ENCODE assay signal across 16 mouse cellular contexts in the genomic region with DNA sequence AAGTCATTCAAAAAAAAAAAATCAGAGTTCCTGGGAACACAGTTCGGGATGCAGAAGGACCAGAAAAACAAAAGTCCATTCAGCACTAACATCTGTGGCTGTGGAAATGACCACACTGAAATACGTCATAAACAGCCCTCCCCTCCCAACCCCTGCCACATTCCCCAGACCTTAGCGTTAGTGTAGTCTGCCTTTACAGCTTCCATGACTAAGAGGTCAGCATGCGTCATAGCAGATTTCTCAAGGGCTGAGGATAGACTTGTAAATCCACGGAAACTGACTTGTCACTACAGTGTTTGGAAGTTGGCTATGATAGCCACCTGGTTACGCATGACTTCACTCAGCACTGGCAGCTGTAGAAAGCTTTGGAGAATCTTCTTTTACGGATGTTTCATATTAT. TPM values are rescaled to one million over a fixed set of nuclear protein-coding genes. Genes with fewer than 3 reads are reported as not detected.
DNase-seq lines count a peak whose midpoint lies in the region; ATAC-seq and TF ChIP-seq lines count a peak whose summit lies in the region.
"Had no signal": no experiment of that assay in that cellular context is flagged by ENCODE, and none has a peak within 500 bp of the region (broad histone marks: within the 10 kb centered on the region; RNA-seq: fewer than 3 reads in every experiment).

No protein-coding gene starts in this region.

- no peaks in the 10 kb centered on the region for H3K9me3 ChIP-seq in heart, embryonic 16.5 days (replicated peaks; ENCODE audit: control insufficient read depth, low read length)
- H3K9me3 ChIP-seq in kidney, embryonic 14.5 days (ENCODE audit: control insufficient read depth, low read length), result no peaks in the 10 kb centered on the region
- H3K9me3 ChIP-seq: embryonic facial prominence, embryonic 13.5 days; liver, embryonic 15.5 days; midbrain, embryonic 12.5 days had no signal

- H3K4me2 ChIP-seq in heart, embryonic 16.5 days (ENCODE audit: low read depth, low read length), result peak overlapping the region; percentile 73
- H3K4me2 ChIP-seq in myocyte (ENCODE audit: low read depth), result peak overlapping the region; percentile 32
- no peak overlapping the region for H3K4me2 ChIP-seq in kidney, embryonic 14.5 days (replicated peaks; ENCODE audit: low read depth, low read length)
- H3K4me2 ChIP-seq: embryonic facial prominence, embryonic 13.5 days; liver, embryonic 15.5 days; midbrain, embryonic 12.5 days had no signal

- H3K4me3 ChIP-seq in gastrocnemius, adult 2 months, result peak overlapping the region; percentile 72
- H3K4me3 ChIP-seq in heart, embryonic 16.5 days (ENCODE audit: low read length), result peak overlapping the region; percentile 45
- no peak overlapping the region for H3K4me3 ChIP-seq in myocyte
- no peak overlapping the region for H3K4me3 ChIP-seq in kidney, embryonic 14.5 days (ENCODE audit: low read length)
- H3K4me3 ChIP-seq: embryonic facial prominence, embryonic 13.5 days; liver, embryonic 15.5 days; midbrain, embryonic 12.5 days had no signal

- H3ac ChIP-seq in myocyte (ENCODE audit: control insufficient read depth, insufficient read length), result no peak overlapping the region

- no peak for DNase-seq in gastrocnemius, adult 2 months
- no peak for DNase-seq in gastrocnemius, adult 8-10 months (ENCODE audit: low spot score in 2 of 2)
- DNase-seq in heart, adult 9 months (ENCODE audit: low spot score in 2 of 2), result no peak
- peak; percentile 46 for DNase-seq in NIH3T3 (ENCODE audit: low read depth)
- DNase-seq: cerebellum, adult 9-10 months; forebrain, postnatal 0 days; gastrocnemius, postnatal 10 days; kidney, adult 9 months; lung, postnatal 4 days; thymus, postnatal 25 days had no signal

- no peak for TF ChIP-seq POLR2A in myocyte (IDR thresholded peaks at IDR 0.05; ENCODE audit: insufficient read length, low read depth)

- H3K79me2 ChIP-seq in myocyte (ENCODE audit: control insufficient read depth, insufficient read depth), result no peaks in the 10 kb centered on the region

- TF ChIP-seq CTCF in gastrocnemius, adult 2 months (IDR thresholded peaks at IDR 0.05), result no peak

- peak overlapping the region; percentile 38 for H3K9ac ChIP-seq in heart, embryonic 16.5 days (ENCODE audit: low read length)
- H3K9ac ChIP-seq in kidney, embryonic 14.5 days (ENCODE audit: low read depth, low read length), result no peak overlapping the region
- H3K9ac ChIP-seq: embryonic facial prominence, embryonic 13.5 days; forebrain, postnatal 0 days; liver, embryonic 15.5 days; midbrain, embryonic 12.5 days had no signal

- intact Hi-C loops in gastrocnemius, adult 2 months (cut with DNase I), result no loop called here

- 24% methylated on average over 7 of the region's 7 CpGs for WGBS in heart, embryonic 16.5 days
- WGBS in kidney, embryonic 14.5 days, result 59% methylated on average over 7 of the region's 7 CpGs

- no peak for ATAC-seq in heart, embryonic 16.5 days (replicated peaks; ENCODE audit: extremely low read depth, insufficient read depth, low FRiP score)
- no peak for ATAC-seq in kidney, embryonic 14.5 days (ENCODE audit: low FRiP score, low TSS enrichment)
- ATAC-seq: forebrain, postnatal 0 days had no signal

- no peaks in the 10 kb centered on the region for H3K27me3 ChIP-seq in heart, embryonic 16.5 days (ENCODE audit: control insufficient read depth, insufficient read depth, low read length)
- H3K27me3 ChIP-seq in myocyte (ENCODE audit: control insufficient read depth, insufficient read depth, insufficient read length), result no peaks in the 10 kb centered on the region
- no peaks in the 10 kb centered on the region for H3K27me3 ChIP-seq in kidney, embryonic 14.5 days (ENCODE audit: control insufficient read depth, insufficient read depth, low read length)
- H3K27me3 ChIP-seq: embryonic facial prominence, embryonic 13.5 days; liver, embryonic 15.5 days; midbrain, embryonic 12.5 days had no signal

- H3K4me1 ChIP-seq in heart, embryonic 16.5 days (ENCODE audit: control insufficient read depth, insufficient read depth, low read length), result peaks cover 18% of the 10 kb centered on the region
- no peaks in the 10 kb centered on the region for H3K4me1 ChIP-seq in kidney, embryonic 14.5 days (ENCODE audit: control insufficient read depth, insufficient read depth, low read length)
- H3K4me1 ChIP-seq: liver, embryonic 15.5 days had no signal

- no peaks in the 10 kb centered on the region for H3K36me3 ChIP-seq in heart, embryonic 16.5 days (ENCODE audit: control insufficient read depth, insufficient read depth)
- no peaks in the 10 kb centered on the region for H3K36me3 ChIP-seq in myocyte (ENCODE audit: control insufficient read depth, insufficient read depth)
- no peaks in the 10 kb centered on the region for H3K36me3 ChIP-seq in kidney, embryonic 14.5 days (ENCODE audit: control insufficient read depth, insufficient read depth, low read length)
- H3K36me3 ChIP-seq: embryonic facial prominence, embryonic 13.5 days; liver, embryonic 15.5 days; midbrain, embryonic 12.5 days had no signal

- peak overlapping the region; percentile 92 for H3K27ac ChIP-seq in gastrocnemius, adult 2 months
- peak overlapping the region; percentile 78 for H3K27ac ChIP-seq in heart, embryonic 16.5 days (ENCODE audit: low read length)
- no peak overlapping the region for H3K27ac ChIP-seq in kidney, embryonic 14.5 days (ENCODE audit: low read depth, low read length)
- H3K27ac ChIP-seq: embryonic facial prominence, embryonic 13.5 days; liver, embryonic 15.5 days; midbrain, embryonic 12.5 days had no signal

TF ChIP-seq in myocyte, 11 proteins besides CTCF, POLR2A, EP300 and RAD21:
- TF ChIP-seq CEBPB (IDR thresholded peaks at IDR 0.05; ENCODE audit: insufficient read depth, poor library complexity, severe bottlenecking) (0 out of 2 replicates have a peak, but pooled peaks have one; percentile 36), MYOG (IDR thresholded peaks at IDR 0.05; ENCODE audit: control insufficient read depth in 1 of 3, insufficient read depth in 1 of 3, insufficient read length in 2 of 3, low read depth in 2 of 3) (no peak), MYOD1 (IDR thresholded peaks at IDR 0.05; ENCODE audit: control insufficient read depth in 1 of 3, insufficient read length in 2 of 3, low read depth in 2 of 3) (peak in 1 of 3 experiments; percentile 21), E2F4 (IDR thresholded peaks at IDR 0.05; ENCODE audit: insufficient read depth) (no peak), USF1 (IDR thresholded peaks at IDR 0.05; ENCODE audit: low read depth) (no peak), SRF (IDR thresholded peaks at IDR 0.05; ENCODE audit: control insufficient read depth, insufficient read length, low read depth) (no peak), TCF3 (IDR thresholded peaks at IDR 0.05; ENCODE audit: insufficient read length, low read depth) (no peak)

RNA-seq across cellular contexts. Expression of a gene that starts 8.5 kb away (rescaled TPM):
- total RNA-seq in gastrocnemius, adult 2 months (2021), result 100 to 1,000 TPM in 1 of 2 experiments, 10 to 100 TPM in 1; 77.3 to 100 TPM
- total RNA-seq in gastrocnemius, adult 8-10 months (2022), result 100 to 1,000 TPM in 2 of 4 experiments, 10 to 100 TPM in 2; 83.4 to 114 (median 97.6) TPM
- 94.1 and 101 TPM in 2 replicates for polyA plus RNA-seq in heart, embryonic 16.5 days (2015; fragmentation: Nextera tagmentation; extraction: Ambion mirVana)
- 4.4 TPM for polyA plus RNA-seq in myocyte (2012; fragmentation: generic; extraction: Trizol)
- polyA plus RNA-seq in kidney, embryonic 14.5 days (2014; fragmentation: Nextera tagmentation; extraction: Ambion mirVana), result not detected in 2 replicates

Comparison
In these comparisons a context has a peak if more than half of its experiments do, and no peak if none do; other contexts are left out.
1. H3K4me3 ChIP-seq: peak in gastrocnemius, adult 2 months (single experiment) and heart, embryonic 16.5 days (single experiment); none in myocyte (single experiment) and kidney, embryonic 14.5 days (single experiment).
2. RNA of a gene that starts 8.5 kb away (polyA plus RNA-seq): 94.1 to 101 TPM in heart, embryonic 16.5 days; 4.4 TPM in myocyte (single experiment) and not detected in kidney, embryonic 14.5 days; every median in the first group is over 10 times any median in the second.